Mouse (Mus musculus): ENCODE measurements around the gene Hhip. TPM values are rescaled to one million over a fixed set of nuclear protein-coding genes. Genes with fewer than 3 reads are reported as not detected.
"Not testable (repeated sequence)": the region's sequence is repeated elsewhere in the genome, so short reads cannot be mapped to it uniquely, and the experiment has no call there.

The Hhip gene
- total RNA-seq, 2 experiments from 2014 or later = 3.5 to 4.4 TPM

GRCm38 (mm10) chr8:80037644-80038253, 20.1 kb downstream of the Hhip start:
- intact Hi-C loops (cut with DNase I) = no loop called here
- DNase-seq (ENCODE audit: extremely low spot score in 1 of 2, low spot score in 2 of 2) = no peak
- no peak for TF ChIP-seq CTCF (IDR thresholded peaks at IDR 0.05)

GRCm38 (mm10) chr8:80032604-80033003, 25.2 kb downstream of the Hhip start:
- intact Hi-C loops (cut with DNase I) = no loop called here
- no peak for TF ChIP-seq CTCF (IDR thresholded peaks at IDR 0.05)

More at GRCm38 (mm10) chr8:80037644-80038253, 20.1 kb downstream of the Hhip start:
- Histone ChIP-seq H3K4me3 (no peak overlapping the region), H3K27ac (no peak overlapping the region)

GRCm38 (mm10) chr8:80031330-80032293, 26.2 kb downstream of the Hhip start:
- intact Hi-C loops (cut with DNase I) = no loop called here
- no peak overlapping the region for H3K27ac ChIP-seq
- no peak for TF ChIP-seq CTCF (IDR thresholded peaks at IDR 0.05)
- no peak for DNase-seq (ENCODE audit: extremely low spot score in 1 of 2, low spot score in 2 of 2)
- no peak overlapping the region for H3K4me3 ChIP-seq

More at GRCm38 (mm10) chr8:80032604-80033003, 25.2 kb downstream of the Hhip start:
- DNase-seq (ENCODE audit: extremely low spot score in 1 of 2, low spot score in 2 of 2) = no peak
- Histone ChIP-seq H3K4me3 (no peak overlapping the region), H3K27ac (no peak overlapping the region)

- Histone ChIP-seq H3K4me3 (no peak overlapping the region), H3K27ac (no peak overlapping the region)
- no peak for DNase-seq (ENCODE audit: extremely low spot score in 1 of 2, low spot score in 2 of 2)
- no peak for TF ChIP-seq CTCF (IDR thresholded peaks at IDR 0.05)
- intact Hi-C loops (cut with DNase I) = loop anchor here (10.0 kb wide), 1 partner anchor 455 kb away; no protein-coding TSS in a partner anchor
Observed at GRCm38 (mm10) chr8:80029631-80030030, 28.2 kb downstream of the Hhip start.

GRCm38 (mm10) chr8:80020469-80020868, 37.3 kb downstream of the Hhip start:
- no peak for TF ChIP-seq CTCF (IDR thresholded peaks at IDR 0.05)
- intact Hi-C loops (cut with DNase I) = loop anchor here (10.0 kb wide), 1 partner anchor 464 kb away; no protein-coding TSS in a partner anchor

GRCm38 (mm10) chr8:80015818-80016217, 42.0 kb downstream of the Hhip start:
- no peak for DNase-seq (ENCODE audit: extremely low spot score in 1 of 2, low spot score in 2 of 2)
- intact Hi-C loops (cut with DNase I) = no loop called here
- TF ChIP-seq CTCF (IDR thresholded peaks at IDR 0.05) = no peak
- no peak overlapping the region for H3K4me3 ChIP-seq
- no peak overlapping the region for H3K27ac ChIP-seq

More at GRCm38 (mm10) chr8:80020469-80020868, 37.3 kb downstream of the Hhip start:
- no peak overlapping the region for H3K27ac ChIP-seq
- H3K4me3 ChIP-seq = no peak overlapping the region
- DNase-seq (ENCODE audit: extremely low spot score in 1 of 2, low spot score in 2 of 2) = no peak

GRCm38 (mm10) chr8:80004421-80004820, 53.4 kb downstream of the Hhip start:
- TF ChIP-seq CTCF (IDR thresholded peaks at IDR 0.05) = no peak
- no peak for DNase-seq (ENCODE audit: extremely low spot score in 1 of 2, low spot score in 2 of 2)
- Histone ChIP-seq H3K4me3 (no peak overlapping the region), H3K27ac (no peak overlapping the region)
- intact Hi-C loops (cut with DNase I) = no loop called here

- H3K4me3 ChIP-seq = no peak overlapping the region
- TF ChIP-seq CTCF (IDR thresholded peaks at IDR 0.05) = no peak
- DNase-seq (ENCODE audit: extremely low spot score in 1 of 2, low spot score in 2 of 2) = no peak
- intact Hi-C loops (cut with DNase I) = no loop called here
- H3K27ac ChIP-seq = no peak overlapping the region
Observed at GRCm38 (mm10) chr8:80002313-80002712, 55.5 kb downstream of the Hhip start.

GRCm38 (mm10) chr8:79995075-79995474, 62.7 kb downstream of the Hhip start:
- TF ChIP-seq CTCF (IDR thresholded peaks at IDR 0.05) = no peak
- no peak for DNase-seq (ENCODE audit: extremely low spot score in 1 of 2, low spot score in 2 of 2)
- Histone ChIP-seq H3K4me3 (no peak overlapping the region), H3K27ac (no peak overlapping the region)
- intact Hi-C loops (cut with DNase I) = no loop called here

GRCm38 (mm10) chr8:79993507-79993906, 64.3 kb downstream of the Hhip start:
- no peak for TF ChIP-seq CTCF (IDR thresholded peaks at IDR 0.05)
- Histone ChIP-seq H3K27ac (no peak overlapping the region), H3K4me3 (no peak overlapping the region)
- intact Hi-C loops (cut with DNase I) = no loop called here
- DNase-seq (ENCODE audit: extremely low spot score in 1 of 2, low spot score in 2 of 2) = no peak

- intact Hi-C loops (cut with DNase I) = no loop called here
- no peak for DNase-seq (ENCODE audit: extremely low spot score in 1 of 2, low spot score in 2 of 2)
- Histone ChIP-seq H3K27ac (no peak overlapping the region), H3K4me3 (no peak overlapping the region)
- TF ChIP-seq CTCF (IDR thresholded peaks at IDR 0.05) = no peak
Observed at GRCm38 (mm10) chr8:79992121-79992848, 65.5 kb downstream of the Hhip start.

GRCm38 (mm10) chr8:79991420-79991819, 66.4 kb downstream of the Hhip start:
- intact Hi-C loops (cut with DNase I); H3K4me3 ChIP-seq; DNase-seq (ENCODE audit: extremely low spot score in 1 of 2, low spot score in 2 of 2); H3K27ac ChIP-seq: not testable (repeated sequence)

Measured in left cerebral cortex, adult 2 months (tissue).